Mouse (Mus musculus): ENCODE measurements around the gene Gm47791. TPM values are rescaled to one million over a fixed set of nuclear protein-coding genes. Genes with fewer than 3 reads are reported as not detected.

Gm47791 gene
- total RNA-seq, 1 experiment: not detected

- no peaks in the 10 kb centered on the region; a peak in 1 of 4 replicates for H3K4me1 ChIP-seq (ENCODE audit: control insufficient read depth in 2 of 2, insufficient read depth in 2 of 2, low read length in 2 of 2, poor library complexity in 1 of 2)
- no peak for TF ChIP-seq ZNF384 (IDR thresholded peaks at IDR 0.05; ENCODE audit: low read depth, low read length)
- no peak for TF ChIP-seq MAFK (IDR thresholded peaks at IDR 0.05; ENCODE audit: insufficient read depth, low read depth, low read length)
- no peaks in the 10 kb centered on the region for H3K36me3 ChIP-seq (ENCODE audit: control insufficient read depth, insufficient read depth, low read length, poor library complexity, severe bottlenecking)
- no peak overlapping the region for H3K9ac ChIP-seq (ENCODE audit: insufficient read depth, low read depth, low read length, poor library complexity, severe bottlenecking)
- DNase-seq (ENCODE audit: low read depth, low spot score): no peak
- in situ Hi-C loops (cut with MboI; ENCODE audit: low sequenced_read_pairs in 2 of 2, unreplicated experiment in 2 of 2): no loop called here
- no peaks in the 10 kb centered on the region for H3K9me3 ChIP-seq (ENCODE audit: control insufficient read depth, insufficient read depth, low read depth, low read length)
- no peak overlapping the region for H3K27ac ChIP-seq (ENCODE audit: insufficient read depth, low read depth, low read length, poor library complexity, severe bottlenecking)
- no peak overlapping the region for H3K4me3 ChIP-seq (ENCODE audit: insufficient read depth in 1 of 2, low read depth in 1 of 2, low read length in 2 of 2, poor library complexity in 1 of 2, severe bottlenecking in 1 of 2)
These were observed 14.5 kb upstream of the Gm47791 start for GRCm38 (mm10) chr1:82785546-82785945.

- in situ Hi-C loops (cut with MboI; ENCODE audit: low sequenced_read_pairs in 2 of 2, unreplicated experiment in 2 of 2): no loop called here
- Histone ChIP-seq H3K9ac (ENCODE audit: insufficient read depth, low read depth, low read length, poor library complexity, severe bottlenecking) (no peak overlapping the region), H3K9me3 (ENCODE audit: control insufficient read depth, insufficient read depth, low read depth, low read length) (no peaks in the 10 kb centered on the region), H3K4me1 (ENCODE audit: control insufficient read depth in 2 of 2, insufficient read depth in 2 of 2, low read length in 2 of 2, poor library complexity in 1 of 2) (no peaks in the 10 kb centered on the region; a peak in 1 of 4 replicates), H3K27ac (ENCODE audit: insufficient read depth, low read depth, low read length, poor library complexity, severe bottlenecking) (no peak overlapping the region), H3K4me3 (ENCODE audit: insufficient read depth in 1 of 2, low read depth in 1 of 2, low read length in 2 of 2, poor library complexity in 1 of 2, severe bottlenecking in 1 of 2) (no peak overlapping the region), H3K36me3 (ENCODE audit: control insufficient read depth, insufficient read depth, low read length, poor library complexity, severe bottlenecking) (no peaks in the 10 kb centered on the region)
- DNase-seq (ENCODE audit: low read depth, low spot score): no peak
- TF ChIP-seq ZNF384 (IDR thresholded peaks at IDR 0.05; ENCODE audit: low read depth, low read length) (no peak), CHD2 (IDR thresholded peaks at IDR 0.05; ENCODE audit: low read depth, low read length) (no peak), ZC3H11A (IDR thresholded peaks at IDR 0.05; ENCODE audit: borderline replicate concordance, low read depth, low read length) (no peak), HCFC1 (IDR thresholded peaks at IDR 0.05; ENCODE audit: borderline replicate concordance, insufficient read depth, low read length) (no peak), MAFK (IDR thresholded peaks at IDR 0.05; ENCODE audit: insufficient read depth, low read depth, low read length) (no peak)
These were observed 12.5 kb upstream of the Gm47791 start for GRCm38 (mm10) chr1:82783559-82783958.

GRCm38 (mm10) chr1:82779388-82779966, 8.4 kb upstream of the Gm47791 start:
- H3K4me1 ChIP-seq (ENCODE audit: control insufficient read depth in 2 of 2, insufficient read depth in 2 of 2, low read length in 2 of 2, poor library complexity in 1 of 2): no peaks in the 10 kb centered on the region
- no peak overlapping the region for H3K9ac ChIP-seq (ENCODE audit: insufficient read depth, low read depth, low read length, poor library complexity, severe bottlenecking)
- H3K27ac ChIP-seq (ENCODE audit: insufficient read depth, low read depth, low read length, poor library complexity, severe bottlenecking): no peak overlapping the region
- no peaks in the 10 kb centered on the region for H3K9me3 ChIP-seq (ENCODE audit: control insufficient read depth, insufficient read depth, low read depth, low read length)
- TF ChIP-seq HCFC1 (IDR thresholded peaks at IDR 0.05; ENCODE audit: borderline replicate concordance, insufficient read depth, low read length): no peak
- no peak for TF ChIP-seq MAFK (IDR thresholded peaks at IDR 0.05; ENCODE audit: insufficient read depth, low read depth, low read length)
- TF ChIP-seq CHD2 (IDR thresholded peaks at IDR 0.05; ENCODE audit: low read depth, low read length): no peak
- TF ChIP-seq ZC3H11A (IDR thresholded peaks at IDR 0.05; ENCODE audit: borderline replicate concordance, low read depth, low read length): no peak
- TF ChIP-seq ZNF384 (IDR thresholded peaks at IDR 0.05; ENCODE audit: low read depth, low read length): no peak
- DNase-seq (ENCODE audit: low read depth, low spot score): no peak
- in situ Hi-C loops (cut with MboI; ENCODE audit: low sequenced_read_pairs in 2 of 2, unreplicated experiment in 2 of 2): no loop called here
- no peak overlapping the region for H3K4me3 ChIP-seq (ENCODE audit: insufficient read depth in 1 of 2, low read depth in 1 of 2, low read length in 2 of 2, poor library complexity in 1 of 2, severe bottlenecking in 1 of 2)
- H3K36me3 ChIP-seq (ENCODE audit: control insufficient read depth, insufficient read depth, low read length, poor library complexity, severe bottlenecking): no peaks in the 10 kb centered on the region

DNA sequence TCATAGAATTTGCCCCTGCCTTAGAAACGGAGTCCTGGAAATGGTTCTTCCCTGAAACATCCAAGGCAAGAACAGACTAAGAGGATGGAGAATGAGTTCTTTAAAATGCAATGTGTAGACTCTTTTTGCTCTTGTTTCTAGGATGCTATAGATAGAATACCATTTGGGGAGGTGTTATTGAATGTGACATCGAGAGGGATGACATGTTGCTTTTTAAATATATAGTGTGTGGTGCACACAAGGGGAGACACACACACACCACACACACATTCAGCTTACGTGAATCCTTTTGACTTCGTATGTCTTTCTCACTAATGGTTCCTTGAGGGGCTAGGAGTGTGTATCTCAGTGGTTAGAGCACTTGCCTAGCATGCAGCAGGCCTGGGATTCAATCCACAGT, 4.2 kb upstream of the Gm47791 start:
- Histone ChIP-seq H3K4me3 (ENCODE audit: insufficient read depth in 1 of 2, low read depth in 1 of 2, low read length in 2 of 2, poor library complexity in 1 of 2, severe bottlenecking in 1 of 2) (no peak overlapping the region), H3K9ac (ENCODE audit: insufficient read depth, low read depth, low read length, poor library complexity, severe bottlenecking) (no peak overlapping the region), H3K9me3 (ENCODE audit: control insufficient read depth, insufficient read depth, low read depth, low read length) (no peaks in the 10 kb centered on the region), H3K36me3 (ENCODE audit: control insufficient read depth, insufficient read depth, low read length, poor library complexity, severe bottlenecking) (no peaks in the 10 kb centered on the region), H3K27ac (ENCODE audit: insufficient read depth, low read depth, low read length, poor library complexity, severe bottlenecking) (no peak overlapping the region), H3K4me1 (ENCODE audit: control insufficient read depth in 2 of 2, insufficient read depth in 2 of 2, low read length in 2 of 2, poor library complexity in 1 of 2) (no peaks in the 10 kb centered on the region)
- TF ChIP-seq MAFK (IDR thresholded peaks at IDR 0.05; ENCODE audit: insufficient read depth, low read depth, low read length) (no peak), HCFC1 (IDR thresholded peaks at IDR 0.05; ENCODE audit: borderline replicate concordance, insufficient read depth, low read length) (no peak), CHD2 (IDR thresholded peaks at IDR 0.05; ENCODE audit: low read depth, low read length) (no peak), ZNF384 (IDR thresholded peaks at IDR 0.05; ENCODE audit: low read depth, low read length) (no peak), ZC3H11A (IDR thresholded peaks at IDR 0.05; ENCODE audit: borderline replicate concordance, low read depth, low read length) (no peak)
- in situ Hi-C loops (cut with MboI; ENCODE audit: low sequenced_read_pairs in 2 of 2, unreplicated experiment in 2 of 2): no loop called here
- no peak for DNase-seq (ENCODE audit: low read depth, low spot score)

GRCm38 (mm10) chr1:82773208-82773607, 2.2 kb upstream of the Gm47791 start:
- TF ChIP-seq CHD2 (IDR thresholded peaks at IDR 0.05; ENCODE audit: low read depth, low read length) (no peak), ZNF384 (IDR thresholded peaks at IDR 0.05; ENCODE audit: low read depth, low read length) (no peak), ZC3H11A (IDR thresholded peaks at IDR 0.05; ENCODE audit: borderline replicate concordance, low read depth, low read length) (no peak), HCFC1 (IDR thresholded peaks at IDR 0.05; ENCODE audit: borderline replicate concordance, insufficient read depth, low read length) (no peak), MAFK (IDR thresholded peaks at IDR 0.05; ENCODE audit: insufficient read depth, low read depth, low read length) (no peak)
- Histone ChIP-seq H3K9me3 (ENCODE audit: control insufficient read depth, insufficient read depth, low read depth, low read length) (no peaks in the 10 kb centered on the region), H3K9ac (ENCODE audit: insufficient read depth, low read depth, low read length, poor library complexity, severe bottlenecking) (no peak overlapping the region), H3K36me3 (ENCODE audit: control insufficient read depth, insufficient read depth, low read length, poor library complexity, severe bottlenecking) (no peaks in the 10 kb centered on the region), H3K27ac (ENCODE audit: insufficient read depth, low read depth, low read length, poor library complexity, severe bottlenecking) (no peak overlapping the region), H3K4me3 (ENCODE audit: insufficient read depth in 1 of 2, low read depth in 1 of 2, low read length in 2 of 2, poor library complexity in 1 of 2, severe bottlenecking in 1 of 2) (no peak overlapping the region), H3K4me1 (ENCODE audit: control insufficient read depth in 2 of 2, insufficient read depth in 2 of 2, low read length in 2 of 2, poor library complexity in 1 of 2) (no peaks in the 10 kb centered on the region)
- in situ Hi-C loops (cut with MboI; ENCODE audit: low sequenced_read_pairs in 2 of 2, unreplicated experiment in 2 of 2): no loop called here
- DNase-seq (ENCODE audit: low read depth, low spot score): no peak
